Comparison of ENCODE assay signal across 25 mouse cellular contexts in genomic region chr16:76603431-76603830, GRCm38 (mm10).
DNase-seq lines count a peak whose midpoint lies in the region; ATAC-seq and TF ChIP-seq lines count a peak whose summit lies in the region.
"Had no signal": no experiment of that assay in that cellular context is flagged by ENCODE, and none has a peak within 500 bp of the region (broad histone marks: within the 10 kb centered on the region; RNA-seq: fewer than 3 reads in every experiment).

No protein-coding gene starts in this region.

- H3K4me3 ChIP-seq in bone marrow macrophage, adult 2 months (ENCODE audit: insufficient read depth, low read length), result no peak overlapping the region
- peak overlapping the region; percentile 8; the same call in 1 of the 2 replicates for H3K4me3 ChIP-seq in macrophage (ENCODE audit: inconsistent target)
- H3K4me3 ChIP-seq in stomach, embryonic 15.5 days (replicated peaks), result no peak overlapping the region
- H3K4me3 ChIP-seq: forebrain, embryonic 10.5 days; forebrain, embryonic 13.5 days; heart, embryonic 12.5 days; heart, embryonic 15.5 days; hindbrain, embryonic 10.5 days; hindbrain, embryonic 13.5 days had no signal

- peak overlapping the region; percentile 34; the same call in 1 of the 2 replicates for H3K4me2 ChIP-seq in stomach, embryonic 15.5 days
- H3K4me2 ChIP-seq: forebrain, embryonic 13.5 days; heart, embryonic 12.5 days; heart, embryonic 15.5 days; hindbrain, embryonic 13.5 days had no signal

- H3K27me3 ChIP-seq in stomach, embryonic 15.5 days (replicated peaks), result no peaks in the 10 kb centered on the region
- H3K27me3 ChIP-seq: forebrain, embryonic 13.5 days; heart, embryonic 12.5 days; heart, embryonic 15.5 days; hindbrain, embryonic 13.5 days had no signal

- peak overlapping the region; percentile 86 for H3K27ac ChIP-seq in bone marrow macrophage, adult 2 months (ENCODE audit: insufficient read depth, low read depth, low read length)
- peak overlapping the region; percentile 51; the same call in 1 of the 2 replicates for H3K27ac ChIP-seq in macrophage
- H3K27ac ChIP-seq in stomach, embryonic 15.5 days, result no peak overlapping the region
- H3K27ac ChIP-seq: forebrain, embryonic 10.5 days; forebrain, embryonic 13.5 days; heart, embryonic 15.5 days; hindbrain, embryonic 10.5 days; hindbrain, embryonic 13.5 days had no signal

- H3K4me1 ChIP-seq in bone marrow macrophage, adult 2 months (ENCODE audit: control insufficient read depth, insufficient read depth, low read length), result 0 out of 2 replicates have a peak, but pooled peaks cover 2% of the 10 kb centered on the region
- 0 out of 2 replicates have a peak, but pooled peaks cover 5% of the 10 kb centered on the region for H3K4me1 ChIP-seq in stomach, embryonic 15.5 days
- H3K4me1 ChIP-seq: forebrain, embryonic 10.5 days; forebrain, embryonic 13.5 days; heart, embryonic 15.5 days; hindbrain, embryonic 10.5 days; hindbrain, embryonic 13.5 days had no signal

- TF ChIP-seq POLR2A in bone marrow macrophage, adult 2 months (IDR thresholded peaks at IDR 0.05; ENCODE audit: borderline replicate concordance, low read depth, low read length), result no peak

- no peaks in the 10 kb centered on the region for H3K9me3 ChIP-seq in stomach, embryonic 15.5 days
- H3K9me3 ChIP-seq: forebrain, embryonic 10.5 days; forebrain, embryonic 13.5 days; heart, embryonic 12.5 days; heart, embryonic 15.5 days; hindbrain, embryonic 10.5 days; hindbrain, embryonic 13.5 days had no signal

- peak; percentile 33 for ATAC-seq in common myeloid progenitor, adult 5-6 weeks (replicated peaks; ENCODE audit: low read depth, poor library complexity, severe bottlenecking)
- peak; percentile 39; the same call in 1 of the 2 replicates for ATAC-seq in stomach, embryonic 15.5 days (ENCODE audit: insufficient read depth, low FRiP score, low read depth)
- no peak for ATAC-seq in activated CD4-positive, CD25-positive, alpha-beta regulatory T cell, adult 4 months
- ATAC-seq: forebrain, embryonic 13.5 days; forebrain, embryonic 16.5 days; hindbrain, embryonic 16.5 days had no signal

- no peak for DNase-seq in urinary bladder, postnatal 25 days (ENCODE audit: low spot score)
- no peak for DNase-seq in cerebellum, postnatal 25 days
- DNase-seq: adrenal gland, postnatal 10 days; adrenal gland, postnatal 36 days; cerebellum, adult 11 months; cerebellum, adult 2 months; cerebellum, adult 9-11 months; cerebellum, postnatal 36 days; gastrocnemius, postnatal 10 days; gastrocnemius, postnatal 36 days; heart, postnatal 10 days; heart, postnatal 36 days had no signal

- TF ChIP-seq CTCF in bone marrow macrophage, adult 2 months (IDR thresholded peaks at IDR 0.05; ENCODE audit: low read depth, low read length), result no peak

- no peak overlapping the region for H3K9ac ChIP-seq in stomach, embryonic 15.5 days
- H3K9ac ChIP-seq: forebrain, embryonic 13.5 days; heart, embryonic 12.5 days; heart, embryonic 15.5 days; hindbrain, embryonic 13.5 days had no signal

- no peaks in the 10 kb centered on the region for H3K79me2 ChIP-seq in macrophage (ENCODE audit: inconsistent target)

- 27% methylated on average over 1 of the region's 1 CpGs for WGBS in macrophage (ENCODE audit: missing documents)
- WGBS in stomach, embryonic 15.5 days, result 53% methylated on average over 1 of the region's 1 CpGs

- H3K36me3 ChIP-seq in macrophage (ENCODE audit: inconsistent target), result no peaks in the 10 kb centered on the region
- H3K36me3 ChIP-seq in stomach, embryonic 15.5 days, result no peaks in the 10 kb centered on the region
- H3K36me3 ChIP-seq: forebrain, embryonic 10.5 days; heart, embryonic 12.5 days; heart, embryonic 15.5 days; hindbrain, embryonic 10.5 days; hindbrain, embryonic 13.5 days had no signal
